Mouse (Mus musculus) megakaryocyte, embryonic 14.5 days (primary cell): ENCODE results near the gene Fam163b. TPM values are rescaled to one million over a fixed set of nuclear protein-coding genes. Genes with fewer than 3 reads are reported as not detected.
A peak's percentile ranks its signal among the peaks of the same experiment; 100 is the strongest.

Source experiments
- H3K27me3 ChIP-seq: replicated peaks from 2 replicates; pipeline ENCODE3; 2012; ENCODE audit warnings: inconsistent platforms
- H3K36me3 ChIP-seq: replicated peaks from 2 replicates; pipeline ENCODE3; 2012; ENCODE audit warnings: low read length, inconsistent platforms, mixed read lengths
- H3K4me1 ChIP-seq: 2 replicates; pipeline ENCODE4 v1.6.1; 2012; ENCODE audit warnings: inconsistent platforms
- H3K4me3 ChIP-seq: replicated peaks from 2 replicates; pipeline ENCODE3; 2012; ENCODE audit warnings: moderate library complexity, mild to moderate bottlenecking, inconsistent platforms
- H3K9me3 ChIP-seq: 2 replicates; pipeline ENCODE4 v1.6.1; 2012; ENCODE audit warnings: inconsistent platforms
- FLI1 ChIP-seq: IDR thresholded peaks from 2 replicates; pipeline ENCODE4 v1.6.1; 2012; ENCODE audit warnings: low read length, inconsistent platforms, mixed read lengths
- GATA1 ChIP-seq: IDR thresholded peaks from 3 replicates; pipeline ENCODE4 v1.6.1; 2012; ENCODE audit warnings: mixed read lengths, low read length, inconsistent platforms, borderline replicate concordance
- polyA plus RNA-seq: library from polyadenylated mRNA; stranded (reverse); fragments of >175 nt; gene quantifications from 2 replicates; pipeline ENCODE4 v1.2.3, GENCODE M21; 2012; ENCODE audit warnings: low replicate concordance; ENCODE audit not compliant: insufficient read depth

Gene Fam163b
- not detected in 2 replicates for polyA plus RNA-seq

DNA sequence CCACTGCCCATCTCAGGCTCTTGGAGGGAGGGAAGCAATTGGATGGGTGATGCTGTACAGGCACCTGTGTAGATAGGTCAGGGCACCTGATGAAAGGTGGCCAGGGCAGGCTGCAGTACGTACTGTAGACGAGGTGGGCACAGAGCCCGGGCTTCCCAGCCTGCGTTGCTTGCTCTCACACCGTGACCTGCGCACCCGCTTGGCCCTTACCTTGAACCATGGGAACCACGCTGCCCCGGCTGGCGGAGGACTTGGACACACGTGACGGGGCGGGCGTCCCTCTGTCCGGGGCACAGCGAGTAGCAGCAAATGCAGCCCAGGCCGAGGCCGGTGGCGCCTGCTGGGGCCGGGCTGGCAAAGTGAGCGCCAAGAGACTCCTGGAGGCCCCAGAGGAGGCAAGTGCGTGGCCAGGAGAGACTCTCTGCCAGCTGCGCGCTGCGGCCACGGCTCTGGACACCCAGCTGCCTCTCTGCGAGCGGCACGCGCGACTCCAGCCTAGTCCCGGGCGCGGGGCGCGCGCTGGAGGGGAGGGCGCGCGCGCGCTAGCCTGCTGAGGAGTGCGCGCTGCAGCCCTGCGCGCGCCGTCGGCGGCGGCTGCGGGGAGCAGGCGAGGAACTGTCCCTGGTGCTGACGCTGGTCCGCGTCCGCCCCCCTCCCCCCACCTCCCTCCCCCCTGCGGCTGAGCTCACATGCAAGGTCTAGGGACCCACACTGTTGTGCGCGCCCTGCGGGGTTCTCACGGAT lies at the start of gene Fam163b:
Fam163b (minus strand) TSS at position 542 of the 744 bp plus-strand sequence.
- H3K4me1 ChIP-seq = peaks cover 6% of the 10 kb centered on the region
- TF ChIP-seq GATA1 = no peak
- TF ChIP-seq FLI1 = no peak
- peaks cover 86% of the 10 kb centered on the region for H3K27me3 ChIP-seq
- no peaks in the 10 kb centered on the region for H3K36me3 ChIP-seq
- no peaks in the 10 kb centered on the region for H3K9me3 ChIP-seq
- peak within 1 kb of the TSS; percentile 11 for H3K4me3 ChIP-seq

DNA sequence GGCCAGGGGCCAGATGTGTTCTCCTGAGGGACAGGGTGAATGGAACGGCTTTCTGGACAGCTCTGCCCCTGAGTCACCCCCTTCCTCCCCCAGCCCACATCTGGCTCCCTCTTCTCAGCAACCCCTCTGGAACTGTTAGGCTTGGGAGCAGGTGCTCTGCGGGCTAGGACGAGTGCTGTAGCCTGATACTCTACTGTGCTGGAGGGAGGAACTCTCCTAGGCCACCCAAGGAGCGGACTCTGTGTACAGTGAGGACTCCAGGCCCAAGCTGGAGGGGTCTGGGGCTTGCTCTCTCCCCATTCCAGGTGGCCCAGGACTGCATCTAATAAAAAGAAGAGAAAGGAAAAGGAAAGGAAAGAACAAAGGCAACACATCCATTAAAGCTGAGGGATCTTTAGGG lies 47.7 kb upstream of the Fam163b start:
- Histone ChIP-seq H3K27me3 (peaks cover 34% of the 10 kb centered on the region), H3K36me3 (peaks cover 63% of the 10 kb centered on the region), H3K4me1 (peaks cover 51% of the 10 kb centered on the region), H3K4me3 (no peak overlapping the region), H3K9me3 (no peaks in the 10 kb centered on the region)
- no peak for TF ChIP-seq GATA1
- no peak for TF ChIP-seq FLI1

DNA sequence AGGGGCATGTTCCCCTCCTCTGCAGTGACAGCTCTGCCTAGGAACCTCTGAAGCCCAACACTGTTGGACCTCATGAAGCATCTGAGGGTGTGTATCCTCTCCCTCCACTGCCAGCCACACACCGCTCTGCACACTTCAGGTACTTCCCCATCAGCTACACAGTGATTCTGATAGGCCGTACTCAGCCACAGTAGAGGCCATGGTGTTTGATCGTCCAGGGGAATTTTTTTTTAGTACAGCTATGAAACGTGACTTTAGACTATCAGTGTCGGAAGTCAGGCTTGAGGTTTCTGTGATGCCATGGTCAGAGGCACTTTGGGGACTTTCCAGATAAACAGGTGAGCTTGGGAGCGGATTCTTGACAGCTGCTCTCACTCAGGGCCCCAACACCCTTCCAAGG lies 45.2 kb upstream of the Fam163b start:
- peaks cover 51% of the 10 kb centered on the region for H3K4me1 ChIP-seq
- peaks cover 57% of the 10 kb centered on the region for H3K27me3 ChIP-seq
- no peak overlapping the region for H3K4me3 ChIP-seq
- H3K36me3 ChIP-seq = peaks cover 43% of the 10 kb centered on the region
- TF ChIP-seq FLI1 (no peak), GATA1 (no peak)
- no peaks in the 10 kb centered on the region for H3K9me3 ChIP-seq

DNA sequence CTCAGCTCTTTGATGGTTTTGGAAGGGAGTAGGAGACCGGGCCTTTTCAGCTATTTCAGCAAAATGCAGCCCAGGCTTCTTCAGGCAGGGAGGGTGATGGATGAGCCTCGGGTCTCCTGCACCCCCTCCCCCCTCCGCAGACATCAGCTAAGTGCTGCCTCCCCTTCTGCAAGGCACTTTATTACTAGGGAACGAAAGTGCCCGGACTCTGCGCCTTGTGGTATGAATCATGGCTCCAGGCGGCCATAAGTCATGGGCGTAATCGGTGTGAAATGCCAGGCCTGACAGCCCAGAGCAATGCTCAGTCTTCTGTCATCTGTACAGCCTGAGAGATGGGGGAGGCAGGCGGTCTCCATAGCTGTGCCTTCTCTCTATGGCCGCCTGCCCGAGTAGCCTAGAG lies 41.4 kb upstream of the Fam163b start:
- Histone ChIP-seq H3K36me3 (peaks cover 6% of the 10 kb centered on the region), H3K9me3 (no peaks in the 10 kb centered on the region), H3K27me3 (peaks cover 82% of the 10 kb centered on the region), H3K4me1 (peaks cover 46% of the 10 kb centered on the region), H3K4me3 (no peak overlapping the region)
- TF ChIP-seq GATA1 (no peak), FLI1 (no peak)

DNA sequence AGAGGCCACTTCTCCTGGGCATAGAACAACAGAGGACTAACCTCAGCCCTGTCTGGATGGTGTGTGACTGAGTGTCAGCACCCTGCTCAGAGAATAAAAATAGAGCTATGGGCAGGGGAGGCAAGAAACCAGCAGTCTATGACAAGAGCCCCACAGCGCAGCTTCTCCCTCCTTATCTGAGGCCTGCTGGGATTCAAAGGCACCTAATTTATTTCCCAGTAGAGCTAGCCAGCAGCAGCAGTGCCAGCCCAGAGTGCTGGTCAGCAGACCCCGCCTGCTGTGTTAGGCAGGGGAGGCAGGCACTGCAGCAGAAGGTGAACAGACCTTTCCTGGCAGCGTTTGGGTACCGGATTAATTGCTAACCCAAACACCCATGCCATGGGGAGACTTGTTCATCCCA lies 39.6 kb upstream of the Fam163b start:
- no peaks in the 10 kb centered on the region for H3K36me3 ChIP-seq
- H3K4me3 ChIP-seq = no peak overlapping the region
- peaks cover 92% of the 10 kb centered on the region for H3K27me3 ChIP-seq
- H3K9me3 ChIP-seq = no peaks in the 10 kb centered on the region
- H3K4me1 ChIP-seq = peaks cover 29% of the 10 kb centered on the region
- no peak for TF ChIP-seq GATA1
- TF ChIP-seq FLI1 = no peak

DNA sequence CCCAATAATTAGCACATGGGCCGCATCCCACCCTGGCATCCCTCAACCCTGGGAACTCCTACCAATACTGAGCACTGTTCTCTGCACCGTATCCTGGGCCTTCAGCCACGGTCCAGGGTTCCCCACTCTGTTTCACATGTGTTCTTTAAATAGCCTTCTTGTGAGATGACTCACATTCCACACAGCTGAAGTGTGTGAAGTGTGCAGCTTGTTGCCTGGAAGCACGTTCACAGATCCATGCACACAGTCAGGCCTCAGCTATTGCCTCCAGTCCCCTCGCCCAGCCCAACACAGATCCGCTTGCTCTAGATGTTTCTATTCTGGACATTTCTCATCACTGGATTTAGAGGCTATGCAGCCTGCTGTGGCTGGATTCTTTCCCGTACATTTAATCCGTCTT lies 36.8 kb upstream of the Fam163b start:
- peaks cover 23% of the 10 kb centered on the region; the same call in 1 of the 2 replicates for H3K4me1 ChIP-seq
- TF ChIP-seq GATA1 (no peak), FLI1 (no peak)
- no peak overlapping the region for H3K4me3 ChIP-seq
- peaks cover 3% of the 10 kb centered on the region; the same call in 1 of the 2 replicates for H3K9me3 ChIP-seq
- peaks cover 96% of the 10 kb centered on the region for H3K27me3 ChIP-seq
- H3K36me3 ChIP-seq = no peaks in the 10 kb centered on the region

DNA sequence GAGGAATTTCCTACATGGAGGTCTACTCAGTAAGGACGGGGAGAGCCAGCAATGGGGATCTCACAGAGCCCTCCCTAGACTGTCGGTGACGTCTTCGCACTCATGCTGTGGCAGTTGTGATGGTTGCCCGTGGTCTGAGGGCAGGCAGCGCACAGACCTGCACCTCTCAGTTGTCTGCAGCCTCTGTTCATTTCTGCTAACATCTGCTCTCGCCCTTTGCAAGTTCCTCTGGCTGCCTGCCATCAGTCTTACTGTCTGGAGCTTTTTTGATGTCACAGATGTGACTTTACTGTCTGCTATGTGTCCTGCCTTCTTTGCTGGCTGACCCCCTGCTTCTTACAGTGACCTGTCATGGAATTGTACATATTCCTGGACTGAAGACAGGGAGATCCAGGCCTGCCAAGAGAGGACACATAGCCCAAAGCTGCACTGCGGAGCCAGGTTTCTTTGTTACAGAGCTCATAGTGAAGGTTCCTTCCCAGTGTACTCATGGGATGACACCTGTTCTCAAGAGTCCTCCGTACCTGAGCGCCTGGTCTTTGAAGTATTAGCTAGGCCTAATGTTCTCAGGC lies 33.5 kb upstream of the Fam163b start:
- Histone ChIP-seq H3K4me1 (peaks cover 10% of the 10 kb centered on the region; the same call in 1 of the 2 replicates), H3K36me3 (no peaks in the 10 kb centered on the region), H3K27me3 (peaks cover 85% of the 10 kb centered on the region), H3K4me3 (no peak overlapping the region), H3K9me3 (peaks cover 5% of the 10 kb centered on the region; the same call in 1 of the 2 replicates)
- TF ChIP-seq FLI1 (no peak), GATA1 (no peak)

DNA sequence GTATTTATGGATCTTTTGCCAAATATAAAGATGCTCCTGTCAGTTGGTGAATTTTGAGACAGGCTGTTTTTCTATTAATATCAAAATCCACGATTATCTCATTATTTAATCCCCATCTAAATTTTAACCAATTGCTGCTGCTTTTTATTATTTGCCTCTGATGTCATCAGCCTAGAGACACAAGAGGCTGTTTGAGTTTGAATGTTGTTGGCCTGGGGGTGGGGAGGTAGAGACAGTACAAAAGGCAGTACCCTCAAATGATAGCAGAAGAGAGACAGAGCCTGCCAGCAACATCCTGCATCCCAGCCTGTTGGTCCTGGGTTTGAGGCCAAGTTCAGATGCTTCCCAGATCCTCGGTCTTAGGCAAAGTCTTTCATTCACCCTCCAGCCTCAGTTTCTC lies 32.0 kb upstream of the Fam163b start:
- Histone ChIP-seq H3K4me1 (peaks cover 9% of the 10 kb centered on the region; the same call in 1 of the 2 replicates), H3K27me3 (peaks cover 82% of the 10 kb centered on the region), H3K4me3 (no peak overlapping the region), H3K36me3 (no peaks in the 10 kb centered on the region), H3K9me3 (peaks cover 5% of the 10 kb centered on the region; the same call in 1 of the 2 replicates)
- TF ChIP-seq GATA1 (no peak), FLI1 (no peak)

DNA sequence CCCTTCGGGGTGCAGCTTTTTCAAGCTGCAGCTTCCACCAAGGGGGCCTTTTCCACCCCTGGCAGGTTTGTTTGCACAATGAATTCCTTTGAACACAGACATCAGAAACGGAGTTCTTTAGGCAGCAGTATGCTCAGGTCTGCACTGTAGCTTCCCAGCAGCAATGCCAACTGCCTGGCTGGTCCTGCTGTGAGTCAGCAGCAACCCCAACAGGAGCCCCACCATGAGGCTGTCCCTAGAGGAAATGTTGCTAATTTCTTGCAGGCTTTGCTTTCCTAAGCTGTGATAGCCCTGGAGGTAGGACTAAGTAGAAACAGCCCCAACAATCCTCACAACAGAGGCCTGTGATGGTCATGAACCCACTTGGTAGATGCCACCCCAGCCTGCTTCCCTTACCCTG lies 24.7 kb upstream of the Fam163b start:
- peaks cover 83% of the 10 kb centered on the region for H3K27me3 ChIP-seq
- peaks cover 14% of the 10 kb centered on the region for H3K4me1 ChIP-seq
- TF ChIP-seq GATA1 = no peak
- no peak for TF ChIP-seq FLI1
- H3K4me3 ChIP-seq = no peak overlapping the region
- no peaks in the 10 kb centered on the region for H3K36me3 ChIP-seq
- 0 out of 2 replicates have a peak, but pooled peaks cover 2% of the 10 kb centered on the region for H3K9me3 ChIP-seq

DNA sequence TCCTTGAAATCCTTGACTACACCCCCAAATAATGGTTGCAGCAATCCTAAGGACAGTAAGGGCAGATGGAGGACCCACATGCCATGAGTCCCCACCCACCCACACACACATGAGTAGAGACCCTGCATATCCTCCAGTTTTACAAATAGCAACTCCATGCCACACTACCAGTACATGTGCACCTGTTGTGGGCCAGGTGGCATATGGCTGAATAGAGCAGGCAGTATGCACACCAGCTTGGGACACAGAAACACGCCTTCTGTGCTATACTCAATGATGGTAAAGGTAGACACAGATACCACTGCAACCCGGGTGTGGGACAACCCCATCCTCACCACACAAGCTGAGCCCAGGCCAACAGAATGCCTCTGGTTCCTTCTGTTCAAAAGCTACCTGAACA lies 23.8 kb upstream of the Fam163b start:
- no peaks in the 10 kb centered on the region for H3K36me3 ChIP-seq
- TF ChIP-seq GATA1 = no peak
- no peak for TF ChIP-seq FLI1
- peaks cover 90% of the 10 kb centered on the region for H3K27me3 ChIP-seq
- H3K4me3 ChIP-seq = no peak overlapping the region
- H3K4me1 ChIP-seq = peaks cover 14% of the 10 kb centered on the region
- H3K9me3 ChIP-seq = no peaks in the 10 kb centered on the region
